ENCODE assay signal across 32 mouse cellular contexts in the genomic region with DNA sequence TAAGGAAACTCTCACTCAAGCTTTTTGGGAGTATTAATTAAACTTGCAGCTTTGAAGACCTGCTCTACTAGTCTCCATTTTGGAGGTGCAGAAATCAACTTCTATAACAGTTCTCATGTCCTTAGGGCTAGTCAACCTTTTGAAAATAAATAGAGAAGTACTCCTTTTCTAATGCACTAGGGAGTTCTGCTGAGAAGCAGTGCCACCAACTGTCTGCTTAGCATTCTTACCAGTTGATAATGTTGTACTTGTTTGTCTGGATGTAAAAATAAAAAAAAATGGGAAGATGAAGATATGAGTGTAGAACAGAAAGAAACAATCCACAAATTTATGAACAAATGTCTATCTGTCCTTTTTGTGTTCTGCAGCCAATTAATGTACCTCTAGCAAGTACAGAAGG. TPM values are rescaled to one million over a fixed set of nuclear protein-coding genes. Genes with fewer than 3 reads are reported as not detected.
A peak's percentile ranks its signal among the peaks of the same experiment; 100 is the strongest.
DNase-seq lines count a peak whose midpoint lies in the region; ATAC-seq and TF ChIP-seq lines count a peak whose summit lies in the region.
"Had no signal": no experiment of that assay in that cellular context is flagged by ENCODE, and none has a peak within 500 bp of the region (broad histone marks: within the 10 kb centered on the region; RNA-seq: fewer than 3 reads in every experiment).

No protein-coding gene starts in this region.

- intact Hi-C loops in left cerebral cortex, adult 2 months (cut with DNase I), result loop anchor here (5.0 to 10.0 kb wide), 3 partner anchors 213 to 695 kb away; partner anchors contain the start of gene Ctnna2
- intact Hi-C loops in left cerebral cortex, postnatal 4 days (cut with DNase I), result loop anchor here (5.0 kb wide), 1 partner anchor 695 kb away; no protein-coding TSS in a partner anchor

- peaks cover 2% of the 10 kb centered on the region; the same call in 1 of the 2 replicates for H3K4me1 ChIP-seq in hindbrain, embryonic 10.5 days (replicated peaks)
- H3K4me1 ChIP-seq in hindbrain, embryonic 13.5 days (replicated peaks), result no peaks in the 10 kb centered on the region
- H3K4me1 ChIP-seq: embryonic facial prominence, embryonic 12.5 days; forebrain, embryonic 13.5 days; liver, embryonic 13.5 days; megakaryocyte, embryonic 14.5 days had no signal

- no peaks in the 10 kb centered on the region for H3K27me3 ChIP-seq in hindbrain, embryonic 10.5 days (ENCODE audit: insufficient read depth, poor library complexity, severe bottlenecking)
- no peaks in the 10 kb centered on the region for H3K27me3 ChIP-seq in hindbrain, embryonic 13.5 days
- H3K27me3 ChIP-seq: embryonic facial prominence, embryonic 12.5 days; forebrain, embryonic 13.5 days; liver, embryonic 13.5 days; megakaryocyte, embryonic 14.5 days had no signal

- H3K4me2 ChIP-seq in hindbrain, embryonic 13.5 days, result no peak overlapping the region
- H3K4me2 ChIP-seq: embryonic facial prominence, embryonic 12.5 days; forebrain, embryonic 13.5 days; heart, embryonic 11.5 days; liver, embryonic 13.5 days had no signal

- H3K4me3 ChIP-seq in hindbrain, embryonic 10.5 days, result no peak overlapping the region
- H3K4me3 ChIP-seq in hindbrain, embryonic 13.5 days, result no peak overlapping the region
- H3K4me3 ChIP-seq in left cerebral cortex, adult 2 months, result no peak overlapping the region
- H3K4me3 ChIP-seq: embryonic facial prominence, embryonic 12.5 days; forebrain, embryonic 13.5 days; liver, embryonic 13.5 days; megakaryocyte, embryonic 14.5 days had no signal

- H3K9me3 ChIP-seq in hindbrain, embryonic 10.5 days, result no peaks in the 10 kb centered on the region
- H3K9me3 ChIP-seq in hindbrain, embryonic 13.5 days, result no peaks in the 10 kb centered on the region
- H3K9me3 ChIP-seq: embryonic facial prominence, embryonic 12.5 days; forebrain, embryonic 13.5 days; liver, embryonic 13.5 days; megakaryocyte, embryonic 14.5 days had no signal

- no peak for ATAC-seq in hindbrain, embryonic 13.5 days (ENCODE audit: low FRiP score)
- ATAC-seq: forebrain, embryonic 13.5 days; midbrain, embryonic 16.5 days had no signal

- no peak overlapping the region for H3K9ac ChIP-seq in hindbrain, embryonic 13.5 days
- H3K9ac ChIP-seq: embryonic facial prominence, embryonic 12.5 days; forebrain, embryonic 13.5 days; liver, embryonic 13.5 days had no signal

- peak; percentile 52 for TF ChIP-seq CTCF in left cerebral cortex, adult 2 months (IDR thresholded peaks at IDR 0.05)

- peak overlapping the region; percentile 16; the same call in 1 of the 2 replicates for H3K27ac ChIP-seq in hindbrain, embryonic 10.5 days
- no peak overlapping the region for H3K27ac ChIP-seq in hindbrain, embryonic 13.5 days
- no peak overlapping the region for H3K27ac ChIP-seq in left cerebral cortex, adult 2 months
- H3K27ac ChIP-seq: embryonic facial prominence, embryonic 12.5 days; forebrain, embryonic 13.5 days; kidney, postnatal 0 days; liver, embryonic 13.5 days had no signal

- no peaks in the 10 kb centered on the region for H3K36me3 ChIP-seq in hindbrain, embryonic 10.5 days
- no peaks in the 10 kb centered on the region for H3K36me3 ChIP-seq in hindbrain, embryonic 13.5 days
- H3K36me3 ChIP-seq: embryonic facial prominence, embryonic 12.5 days; liver, embryonic 13.5 days had no signal

- no peak for DNase-seq in hindbrain, embryonic 10.5 days (ENCODE audit: low spot score)
- DNase-seq in left cerebral cortex, adult 2 months (ENCODE audit: extremely low spot score in 1 of 2, low spot score in 2 of 2), result no peak
- DNase-seq in left cerebral cortex, postnatal 4 days, result no peak
- DNase-seq in right cerebral cortex, adult 18-20 months, result peak; percentile 6
- no peak for DNase-seq in right cerebral cortex, postnatal 36 days (ENCODE audit: low spot score in 2 of 2)
- peak; percentile 29 for DNase-seq in telencephalon, adult 2 months (ENCODE audit: low read depth, low spot score)
- no peak for DNase-seq in cerebellum, postnatal 14 days
- DNase-seq: adrenal gland, postnatal 25 days; cerebellum, adult 11-12 months; gastrocnemius, postnatal 14 days; heart, adult 11 months; kidney, adult 2 months; liver, embryonic 13.5 days; lung, adult 2 months; right cerebral cortex, postnatal 14 days; thymus, adult 18-20 months; thymus, postnatal 36 days had no signal

RNA-seq across cellular contexts. Expression of gene Reg3b, which starts 42.7 kb away (rescaled TPM):
- polyA plus RNA-seq in hindbrain, embryonic 10.5 days (2016; fragmentation: Nextera tagmentation; extraction: Ambion mirVana), result not detected in 2 replicates
- 0.44 TPM in 1 of 2 replicates, not detected in the other for polyA plus RNA-seq in hindbrain, embryonic 13.5 days (2015; fragmentation: Nextera tagmentation; extraction: Ambion mirVana)
- not detected for total RNA-seq in left cerebral cortex, adult 2 months (2021)
- not detected for total RNA-seq in left cerebral cortex, postnatal 4 days (2021)
- total RNA-seq: adrenal gland, postnatal 25 days; ES-E14; gastrocnemius, postnatal 14 days; hematopoietic stem cell, adult 5-6 weeks; layer of hippocampus, adult 18-20 months; left cerebral cortex, postnatal 10 days had no signal
- polyA plus RNA-seq: embryonic facial prominence, embryonic 12.5 days; forebrain, embryonic 13.5 days; heart, embryonic 11.5 days; heart, postnatal 0 days; kidney, adult 2 months; kidney, postnatal 0 days; liver, embryonic 13.5 days; lung, adult 2 months; stomach, embryonic 14.5 days had no signal

RNA-seq across cellular contexts. Expression of gene Reg3d, which starts 50.9 kb away (rescaled TPM):
- not detected in 2 replicates for polyA plus RNA-seq in hindbrain, embryonic 10.5 days (2016; fragmentation: Nextera tagmentation; extraction: Ambion mirVana)
- polyA plus RNA-seq in hindbrain, embryonic 13.5 days (2015; fragmentation: Nextera tagmentation; extraction: Ambion mirVana), result not detected in 2 replicates
- not detected for total RNA-seq in left cerebral cortex, adult 2 months (2021)
- not detected for total RNA-seq in left cerebral cortex, postnatal 4 days (2021)
- total RNA-seq: adrenal gland, postnatal 25 days; ES-E14; gastrocnemius, postnatal 14 days; hematopoietic stem cell, adult 5-6 weeks; layer of hippocampus, adult 18-20 months; left cerebral cortex, postnatal 10 days had no signal
- polyA plus RNA-seq: embryonic facial prominence, embryonic 12.5 days; forebrain, embryonic 13.5 days; heart, embryonic 11.5 days; heart, postnatal 0 days; kidney, adult 2 months; kidney, postnatal 0 days; limb, embryonic 14.5 days; liver, embryonic 13.5 days; lung, adult 2 months; midbrain, embryonic 16.5 days; neural tube, embryonic 14.5 days; stomach, embryonic 14.5 days had no signal

RNA-seq across cellular contexts. Expression of gene Reg3a, which starts 52.7 kb away (rescaled TPM):
- not detected in 2 replicates for polyA plus RNA-seq in hindbrain, embryonic 10.5 days (2016; fragmentation: Nextera tagmentation; extraction: Ambion mirVana)
- polyA plus RNA-seq in hindbrain, embryonic 13.5 days (2015; fragmentation: Nextera tagmentation; extraction: Ambion mirVana), result not detected in 2 replicates
- not detected for total RNA-seq in left cerebral cortex, adult 2 months (2021)
- total RNA-seq in left cerebral cortex, postnatal 4 days (2021), result not detected
- total RNA-seq: adrenal gland, postnatal 25 days; ES-E14; gastrocnemius, postnatal 14 days; hematopoietic stem cell, adult 5-6 weeks; layer of hippocampus, adult 18-20 months; left cerebral cortex, postnatal 10 days had no signal
- polyA plus RNA-seq: embryonic facial prominence, embryonic 12.5 days; forebrain, embryonic 13.5 days; heart, embryonic 11.5 days; heart, postnatal 0 days; kidney, adult 2 months; kidney, postnatal 0 days; limb, embryonic 14.5 days; liver, embryonic 13.5 days; lung, adult 2 months; midbrain, embryonic 16.5 days; stomach, embryonic 14.5 days had no signal

Comparison
In these comparisons a context has a peak if more than half of its experiments do, and no peak if none do; other contexts are left out.
1. DNase-seq: peak in right cerebral cortex, adult 18-20 months (single experiment) and telencephalon, adult 2 months (single experiment); none in hindbrain, embryonic 10.5 days (single experiment), left cerebral cortex, adult 2 months (0 of 2), left cerebral cortex, postnatal 4 days (single experiment), right cerebral cortex, postnatal 36 days (0 of 2) and cerebellum, postnatal 14 days (0 of 2).